Mouse (Mus musculus) heart, embryonic 14.5 days (tissue): ENCODE measurements at regions not wholly inside any gene's neighbourhood (a gene's known extent, or its start where the extent isn't known, plus 50 kb on each side); places are given as distances from the start of the nearest gene placed in this dataset.

Experiments
- ATAC-seq: fragments of 200-750 bp; cut with Nextera tagmentation; 2 replicates; pipeline ENCODE4 v1.8.0; 2017; ENCODE audit warnings: low read depth, moderate TSS enrichment; ENCODE audit not compliant: insufficient number of reproducible peaks, insufficient read depth, low FRiP score
- H3K27ac ChIP-seq, 2 experiments: fragments of 200-500 bp in 1 of 2; fragments of 300-500 bp in 1 of 2; sonication (generic) in 1 of 2; replicated peaks in 1 of 2; 2 replicates each; pipeline ENCODE4 v1.5.1; 2012 to 2014; ENCODE audit warnings: low read depth in 2 of 2, low read length in 2 of 2, control low read depth in 1 of 2, mild to moderate bottlenecking in 1 of 2, mixed read lengths in 1 of 2; ENCODE audit not compliant: control insufficient read depth in 1 of 2, insufficient read depth in 1 of 2
- H3K27me3 ChIP-seq: fragments of 300-500 bp; sonication (generic); 2 replicates; pipeline ENCODE4 v1.6.1; 2014; ENCODE audit warnings: mild to moderate bottlenecking, low read length, control low read depth; ENCODE audit not compliant: control insufficient read depth, insufficient read depth
- H3K36me3 ChIP-seq: fragments of 300-500 bp; sonication (generic); 2 replicates; pipeline ENCODE4 v1.6.1; 2014; ENCODE audit warnings: mild to moderate bottlenecking, control low read depth, low read length, mixed read lengths; ENCODE audit not compliant: control insufficient read depth, insufficient read depth
- H3K4me1 ChIP-seq, 2 experiments: fragments of 200-500 bp in 1 of 2; fragments of 300-500 bp in 1 of 2; sonication (generic) in 1 of 2; 2 replicates each; pipeline ENCODE4 v1.6.1; 2012 to 2014; ENCODE audit warnings: low read length in 2 of 2, control low read depth in 1 of 2, mixed read lengths in 1 of 2; ENCODE audit not compliant: control insufficient read depth in 2 of 2, insufficient read depth in 2 of 2
- H3K4me2 ChIP-seq: fragments of 300-500 bp; sonication (generic); 2 replicates; pipeline ENCODE4 v1.6.1; 2014; ENCODE audit warnings: mild to moderate bottlenecking, low read length
- H3K4me3 ChIP-seq, 2 experiments: fragments of 200-500 bp in 1 of 2; fragments of 300-500 bp in 1 of 2; sonication (generic) in 1 of 2; 2 replicates each; pipeline ENCODE4 v1.5.1; 2012 to 2014; ENCODE audit warnings: low read length in 2 of 2, mild to moderate bottlenecking in 2 of 2, control low read depth in 1 of 2, low read depth in 1 of 2, moderate library complexity in 1 of 2; ENCODE audit not compliant: control insufficient read depth in 1 of 2, insufficient read depth in 1 of 2
- H3K9ac ChIP-seq: fragments of 300-500 bp; sonication (generic); 2 replicates; pipeline ENCODE4 v1.6.1; 2014; ENCODE audit warnings: mild to moderate bottlenecking, low read length
- H3K9me3 ChIP-seq: fragments of 300-500 bp; sonication (generic); 2 replicates; pipeline ENCODE4 v1.6.1; 2016; ENCODE audit warnings: low read length, control low read depth; ENCODE audit not compliant: control insufficient read depth
- WGBS: fragments of 180-500 bp; shearing (Covaris S2); extraction: QIAGEN DNeasy Blood & Tissue Kit; methylation state at CpG from one replicate; pipeline ENCODE4 v1.1.7; 2014; 5-methylcytosine and 5-hydroxymethylcytosine counted together

DNA sequence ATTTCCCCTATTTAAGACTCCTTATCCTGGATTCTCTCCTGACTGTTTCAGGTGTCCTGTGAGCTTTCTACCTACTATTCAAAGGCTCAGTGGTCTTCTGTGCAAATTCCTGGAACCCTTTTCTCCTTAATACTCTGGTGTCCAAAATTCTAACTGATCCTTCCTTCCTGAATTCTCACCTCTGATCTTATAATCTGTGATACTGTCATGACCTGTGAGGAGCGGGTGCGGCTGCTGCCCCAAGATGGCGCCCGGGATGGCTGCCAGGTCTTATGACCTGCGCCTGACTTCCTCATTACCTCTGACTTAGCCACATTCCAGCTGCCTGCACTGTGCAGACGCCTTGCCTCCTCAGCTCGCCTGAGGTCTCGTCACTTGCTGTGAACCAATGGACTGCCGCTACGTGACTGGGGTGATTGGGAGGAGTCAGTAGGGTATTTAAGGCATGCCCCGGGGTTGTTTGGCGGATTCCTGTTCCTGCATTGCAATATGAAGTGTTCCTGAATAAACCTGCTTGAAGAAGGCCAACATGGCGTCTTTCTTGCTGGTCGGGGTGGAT is 131.2 kb downstream of the Ptbp2 start:
- WGBS: 87% methylated on average over 14 of the region's 14 CpGs
- ATAC-seq: no peak

DNA sequence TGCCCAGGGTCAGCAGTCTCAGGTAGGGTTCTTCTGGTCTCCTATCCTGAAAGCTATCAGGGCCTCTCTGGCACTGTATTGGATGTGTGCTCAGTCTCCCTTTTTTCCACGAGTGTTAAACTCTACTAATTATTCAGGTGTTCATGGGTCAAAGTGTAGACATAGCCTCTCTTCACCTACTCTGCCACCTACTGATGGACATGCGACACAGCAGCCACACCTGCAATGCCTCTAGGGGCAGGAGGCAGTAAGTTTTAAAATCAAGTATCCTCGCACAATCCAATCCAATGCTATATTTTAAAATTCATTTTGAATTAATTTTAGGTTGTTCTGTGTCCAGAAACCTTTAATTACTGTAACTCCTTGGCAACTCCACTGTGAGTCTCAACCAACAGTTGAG is 145.6 kb downstream of the Ptbp2 start:
- H3K4me1 ChIP-seq: no peaks in the 10 kb centered on the region
- H3K4me2 ChIP-seq: no peak overlapping the region
- no peaks in the 10 kb centered on the region for H3K27me3 ChIP-seq
- H3K9ac ChIP-seq: no peak overlapping the region
- WGBS: 60% methylated on average over 3 of the region's 3 CpGs
- no peak overlapping the region for H3K27ac ChIP-seq
- no peaks in the 10 kb centered on the region for H3K9me3 ChIP-seq
- no peak overlapping the region for H3K4me3 ChIP-seq
- no peaks in the 10 kb centered on the region for H3K36me3 ChIP-seq
- no peak for ATAC-seq

More for the DNA sequence above, 131.2 kb downstream of the Ptbp2 start:
- Histone ChIP-seq H3K4me2 (no peak overlapping the region), H3K4me1 (no peaks in the 10 kb centered on the region), H3K4me3 (no peak overlapping the region), H3K9ac (no peak overlapping the region), H3K36me3 (no peaks in the 10 kb centered on the region), H3K9me3 (no peaks in the 10 kb centered on the region), H3K27me3 (no peaks in the 10 kb centered on the region), H3K27ac (no peak overlapping the region)

DNA sequence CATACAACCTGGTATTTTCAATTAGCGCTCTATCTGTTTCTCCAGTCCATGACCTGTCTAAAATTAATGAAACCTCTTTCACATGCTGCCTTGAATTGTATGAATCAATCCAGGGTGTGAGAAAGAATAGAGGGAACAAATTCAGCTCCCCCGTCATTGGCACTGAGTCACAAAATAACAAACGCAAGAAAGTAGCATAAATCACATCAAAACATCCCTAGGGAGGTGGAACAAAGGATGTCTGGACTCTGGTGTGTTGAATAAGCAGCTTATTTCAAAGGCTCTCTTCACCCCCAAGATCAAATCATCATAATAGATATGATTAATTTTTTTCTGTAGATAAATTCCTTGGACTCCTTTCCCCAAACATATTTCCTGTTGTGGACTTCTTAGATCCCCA is 148.6 kb downstream of the Ptbp2 start:
- Histone ChIP-seq H3K4me1 (no peaks in the 10 kb centered on the region), H3K4me3 (no peak overlapping the region), H3K27ac (no peak overlapping the region), H3K9ac (no peak overlapping the region), H3K4me2 (no peak overlapping the region), H3K9me3 (no peaks in the 10 kb centered on the region), H3K27me3 (no peaks in the 10 kb centered on the region), H3K36me3 (no peaks in the 10 kb centered on the region)
- 80% methylated on average over 3 of the region's 3 CpGs for WGBS
- ATAC-seq: no peak

DNA sequence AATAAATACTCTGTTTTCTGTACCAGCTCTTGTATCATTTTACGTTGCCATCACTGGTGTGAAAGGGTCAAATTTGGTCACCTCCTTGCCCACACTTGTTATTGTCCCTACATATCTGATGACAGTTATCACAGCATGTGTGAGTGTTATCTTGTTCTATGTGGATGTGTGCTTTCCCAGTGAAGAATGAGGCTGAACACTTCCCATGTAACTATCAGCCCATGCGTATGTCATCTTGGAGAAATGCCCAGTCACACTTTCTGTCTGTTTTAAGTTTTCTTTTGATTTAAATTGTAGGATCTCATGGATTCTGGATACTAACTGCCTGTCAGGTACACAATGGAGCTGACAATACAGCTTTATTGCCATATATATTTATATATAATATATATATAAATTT is 150.8 kb downstream of the Ptbp2 start:
- Histone ChIP-seq H3K9ac (no peak overlapping the region), H3K27ac (no peak overlapping the region), H3K4me1 (no peaks in the 10 kb centered on the region), H3K9me3 (no peaks in the 10 kb centered on the region), H3K36me3 (no peaks in the 10 kb centered on the region), H3K27me3 (no peaks in the 10 kb centered on the region), H3K4me3 (no peak overlapping the region), H3K4me2 (no peak overlapping the region)
- WGBS: 72% methylated on average over 2 of the region's 2 CpGs
- no peak for ATAC-seq

DNA sequence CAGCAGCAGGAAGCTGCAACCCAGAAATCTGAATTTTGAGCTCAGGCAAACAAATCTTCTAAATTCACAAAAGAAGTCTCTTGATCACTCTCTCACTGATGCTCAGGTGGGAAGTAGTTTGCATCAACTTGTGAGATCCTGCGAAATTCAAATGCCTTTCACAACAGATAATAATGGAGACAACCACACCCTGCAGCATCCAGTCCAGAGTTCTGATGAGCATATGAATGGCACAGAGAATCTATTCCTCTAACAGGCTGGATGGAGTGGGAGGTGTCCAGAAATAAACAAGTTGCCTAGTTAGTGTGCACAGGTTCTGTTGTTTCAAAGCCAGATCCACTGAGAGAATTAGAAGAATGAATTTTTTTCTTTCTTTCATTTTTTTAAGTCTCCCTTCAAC is 178.2 kb downstream of the Ptbp2 start:
- Histone ChIP-seq H3K4me2 (no peak overlapping the region), H3K9me3 (no peaks in the 10 kb centered on the region), H3K9ac (no peak overlapping the region), H3K27me3 (no peaks in the 10 kb centered on the region), H3K4me3 (no peak overlapping the region), H3K27ac (no peak overlapping the region), H3K4me1 (no peaks in the 10 kb centered on the region), H3K36me3 (no peaks in the 10 kb centered on the region)
- no peak for ATAC-seq
- 81% methylated on average over 1 of the region's 1 CpGs for WGBS

DNA sequence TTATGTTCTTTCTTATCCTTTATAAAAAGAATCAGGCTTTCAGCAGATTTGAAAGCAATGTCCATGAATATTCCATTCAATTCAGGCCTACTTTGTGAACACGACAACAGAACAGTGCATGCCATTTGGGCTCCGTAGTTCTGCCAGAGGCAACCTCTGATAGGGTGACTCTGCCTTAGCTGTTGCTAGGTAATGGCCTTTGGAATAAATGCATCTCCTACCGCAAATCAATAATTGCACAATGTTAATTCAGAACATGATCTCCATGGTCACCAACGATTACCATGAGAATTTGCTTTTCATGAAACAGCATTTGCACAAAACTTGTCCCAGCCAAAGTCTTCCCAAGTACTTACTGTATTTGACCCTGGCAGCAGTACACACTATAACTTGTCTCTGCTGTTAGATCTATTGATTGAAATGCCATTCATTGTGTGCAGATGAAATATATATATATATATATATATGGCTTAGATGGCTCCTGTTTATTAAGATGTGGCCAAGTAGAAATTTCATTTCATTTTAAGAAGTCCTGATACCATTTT is 195.3 kb downstream of the Ptbp2 start:
- no peak overlapping the region for H3K27ac ChIP-seq
- H3K9me3 ChIP-seq: no peaks in the 10 kb centered on the region
- H3K4me1 ChIP-seq: no peaks in the 10 kb centered on the region
- no peaks in the 10 kb centered on the region for H3K27me3 ChIP-seq
- H3K4me2 ChIP-seq: no peak overlapping the region
- H3K9ac ChIP-seq: no peak overlapping the region
- WGBS: 87% methylated on average over 4 of the region's 4 CpGs
- ATAC-seq: no peak
- no peaks in the 10 kb centered on the region for H3K36me3 ChIP-seq
- H3K4me3 ChIP-seq: no peak overlapping the region

DNA sequence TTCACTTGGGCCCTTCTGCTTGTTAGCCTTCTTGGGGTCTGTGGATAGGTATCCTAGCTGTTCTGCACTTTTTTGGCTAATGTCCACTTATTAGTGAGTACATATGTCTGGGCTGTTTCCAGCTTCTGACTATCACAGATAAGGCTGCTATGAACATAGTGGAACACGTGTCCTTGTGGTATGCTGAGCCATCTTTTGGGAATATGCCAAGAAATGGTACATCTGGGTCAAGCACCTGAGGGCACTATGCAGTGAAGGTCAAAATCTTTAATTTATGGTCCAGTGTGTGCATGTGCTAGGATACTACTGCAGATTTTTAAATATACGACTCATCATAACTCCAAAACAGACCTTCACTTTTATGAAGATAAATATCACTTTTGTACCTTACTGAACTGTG is 196.3 kb downstream of the Ptbp2 start:
- Histone ChIP-seq H3K9ac (no peak overlapping the region), H3K27ac (no peak overlapping the region), H3K4me2 (no peak overlapping the region), H3K36me3 (no peaks in the 10 kb centered on the region), H3K9me3 (no peaks in the 10 kb centered on the region), H3K4me3 (no peak overlapping the region), H3K27me3 (no peaks in the 10 kb centered on the region), H3K4me1 (no peaks in the 10 kb centered on the region)
- ATAC-seq: no peak
- 47% methylated on average over 2 of the region's 2 CpGs for WGBS

DNA sequence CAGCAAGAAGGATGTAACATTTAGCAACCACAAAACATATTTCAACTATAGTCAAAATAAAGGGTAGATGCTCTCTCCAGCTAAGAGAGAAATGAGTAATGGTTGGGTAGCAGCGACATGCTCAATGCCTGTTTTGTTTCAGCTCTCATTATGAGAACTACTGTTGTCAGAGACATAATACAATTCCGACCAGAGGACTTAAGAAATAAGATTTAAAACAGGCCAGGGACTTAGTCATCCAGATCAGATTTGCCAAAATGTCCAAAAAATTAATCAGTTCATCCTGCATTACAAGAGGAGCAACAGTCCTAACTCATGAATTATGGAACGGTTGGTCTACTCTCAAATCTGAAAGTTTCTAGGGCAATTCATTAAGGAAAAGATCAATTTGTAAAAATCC is 208.8 kb downstream of the Ptbp2 start:
- Histone ChIP-seq H3K9me3 (no peaks in the 10 kb centered on the region), H3K4me2 (no peak overlapping the region), H3K9ac (no peak overlapping the region), H3K27ac (no peak overlapping the region), H3K4me1 (no peaks in the 10 kb centered on the region), H3K36me3 (no peaks in the 10 kb centered on the region), H3K27me3 (no peaks in the 10 kb centered on the region), H3K4me3 (no peak overlapping the region)
- 65% methylated on average over 3 of the region's 3 CpGs for WGBS
- no peak for ATAC-seq
